Mouse (Mus musculus) embryonic fibroblast, embryonic 13.5 days (primary cell): ENCODE measurements around the gene Ptprf. TPM values are rescaled to one million over a fixed set of nuclear protein-coding genes. Genes with fewer than 3 reads are reported as not detected.
A peak's percentile ranks its signal among the peaks of the same experiment; 100 is the strongest.

Experiments used
- H3K27ac ChIP-seq: 2 replicates; pipeline ENCODE4 v1.5.1; 2012; ENCODE audit warnings: low read length, control low read depth, inconsistent platforms; ENCODE audit not compliant: insufficient read depth
- H3K4me1 ChIP-seq: 2 replicates; pipeline ENCODE4 v1.6.1; 2011; ENCODE audit warnings: low read length; ENCODE audit not compliant: control insufficient read depth, insufficient read depth
- H3K4me3 ChIP-seq: 2 replicates; pipeline ENCODE4 v1.5.1; 2011; ENCODE audit warnings: mild to moderate bottlenecking, control low read depth, low read length; ENCODE audit not compliant: insufficient read depth
- CTCF ChIP-seq: IDR thresholded peaks from 2 replicates; pipeline ENCODE4 v1.5.1; 2011; ENCODE audit warnings: mild to moderate bottlenecking, control low read depth, low read length, moderate library complexity, borderline replicate concordance; ENCODE audit not compliant: insufficient read depth
- POLR2A ChIP-seq: IDR thresholded peaks from 2 replicates; pipeline ENCODE4 v1.6.1; 2011; ENCODE audit warnings: low read depth, mild to moderate bottlenecking, control low read depth, low read length, moderate library complexity
- polyA plus RNA-seq: library from polyadenylated mRNA; stranded (reverse); fragments of >200 nt; gene quantifications from 2 replicates; pipeline ENCODE4 v1.2.4, GENCODE M21; 2011; ENCODE audit warnings: low read depth; ENCODE audit not compliant: missing spikeins, insufficient read length

The Ptprf gene
- polyA plus RNA-seq, 1 experiment: 39.9 TPM

GRCm38 (mm10) chr4:118196185-118196584, 95.0 kb downstream of the Ptprf start:
- H3K4me3 ChIP-seq: no peak overlapping the region
- H3K4me1 ChIP-seq: no peaks in the 10 kb centered on the region
- no peak overlapping the region for H3K27ac ChIP-seq
- TF ChIP-seq POLR2A: no peak
- no peak for TF ChIP-seq CTCF

DNA sequence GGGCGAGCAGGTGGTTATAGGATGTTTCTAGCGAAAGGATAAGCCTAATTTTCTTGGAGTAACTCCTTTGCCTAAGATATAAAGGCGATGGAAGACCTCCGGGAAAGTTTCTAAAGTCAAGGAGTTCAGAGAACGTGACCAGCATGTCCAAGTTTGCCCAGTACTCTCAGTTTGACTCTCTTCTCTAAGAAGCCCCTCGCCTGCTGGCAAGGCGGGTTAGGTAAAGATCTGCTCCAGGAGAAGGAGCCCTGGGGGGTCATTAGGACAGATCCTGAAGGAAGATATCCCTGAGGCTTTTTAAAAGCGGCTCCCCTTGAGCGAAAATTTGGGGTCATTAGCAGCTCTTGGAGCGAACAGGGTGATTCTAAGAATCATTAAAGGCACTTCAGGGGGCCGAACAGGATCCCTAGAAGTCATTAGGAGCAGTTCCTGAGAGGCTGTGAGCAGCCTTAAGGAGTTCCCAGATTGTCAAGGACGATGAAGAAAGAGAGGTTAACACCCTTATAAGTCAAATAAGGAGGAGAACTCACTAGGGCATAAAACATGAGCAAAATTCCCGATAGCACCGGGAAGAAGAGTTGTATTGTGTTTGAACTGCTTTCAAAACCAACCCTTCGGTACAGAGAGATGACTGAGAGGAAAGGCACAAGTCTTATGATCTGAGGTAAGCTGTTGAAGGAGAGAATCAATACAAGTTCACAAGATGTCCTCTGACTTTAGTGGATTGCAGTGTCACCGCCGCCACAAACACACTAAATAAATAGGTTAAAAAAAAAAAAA, 110.7 kb downstream of the Ptprf start:
- peak overlapping the region; percentile 82 for H3K27ac ChIP-seq
- H3K4me3 ChIP-seq: peak overlapping the region; percentile 41
- no peak for TF ChIP-seq CTCF
- 0 out of 2 replicates have a peak, but pooled peaks have one; percentile 41 for TF ChIP-seq POLR2A
- H3K4me1 ChIP-seq: no peaks in the 10 kb centered on the region

DNA sequence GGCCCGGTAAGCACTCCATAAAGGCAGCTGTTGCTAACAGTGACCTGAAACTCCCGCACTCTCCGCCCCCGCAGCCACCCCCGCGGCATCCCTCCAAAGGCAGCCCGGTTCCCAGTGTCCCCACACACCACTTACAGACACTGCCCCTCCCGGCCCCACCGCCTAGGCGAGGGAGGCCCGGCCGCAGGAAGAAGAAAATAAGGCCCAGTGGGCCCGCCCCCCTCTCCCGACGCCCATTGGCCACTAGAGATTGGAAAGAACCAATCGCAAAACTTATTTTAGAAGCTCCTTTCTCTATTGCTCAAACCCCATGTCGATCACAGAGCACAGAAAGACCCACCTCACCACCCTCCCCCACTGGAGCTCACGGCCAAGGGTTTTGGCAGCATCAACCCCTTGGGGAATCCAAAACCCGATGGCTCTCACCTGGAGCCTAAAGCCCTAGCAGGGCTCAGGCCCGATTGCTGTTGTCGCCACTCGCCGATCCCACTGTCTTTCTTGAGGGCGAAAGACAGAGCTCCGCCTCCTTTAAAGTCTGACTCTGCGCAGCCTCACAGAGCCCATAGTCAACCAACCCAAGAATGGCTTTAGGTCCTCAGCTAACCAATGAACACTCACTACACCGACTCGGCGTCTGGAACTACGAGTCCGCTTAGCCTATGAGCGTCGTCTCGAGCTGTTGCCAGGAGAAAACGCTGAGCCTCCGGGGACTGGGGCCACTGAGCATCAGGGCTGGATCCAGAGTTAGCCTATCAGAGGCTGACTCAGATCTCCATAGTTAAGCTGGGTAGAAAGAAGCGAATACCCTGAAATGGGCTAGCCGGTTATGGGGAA, 111.5 kb downstream of the Ptprf start, which contains the start of gene Kdm4a:
Kdm4a (minus strand) TSS at position 577 of the 834 bp plus-strand sequence.
- TF ChIP-seq CTCF: no peak
- TF ChIP-seq POLR2A: peak; percentile 77
- H3K4me1 ChIP-seq: no peaks in the 10 kb centered on the region
- peak within 1 kb of the TSS; percentile 74 for H3K4me3 ChIP-seq

GRCm38 (mm10) chr4:118178952-118179466, 112.2 kb downstream of the Ptprf start:
- H3K27ac ChIP-seq: peak overlapping the region; percentile 30
- TF ChIP-seq CTCF (no peak), POLR2A (no peak)
- H3K4me3 ChIP-seq: peak overlapping the region; percentile 74
- no peaks in the 10 kb centered on the region for H3K4me1 ChIP-seq

More for the DNA sequence above, 111.5 kb downstream of the Ptprf start, which contains the start of gene Kdm4a:
- H3K27ac ChIP-seq: peak within 1 kb of the TSS; percentile 91

DNA sequence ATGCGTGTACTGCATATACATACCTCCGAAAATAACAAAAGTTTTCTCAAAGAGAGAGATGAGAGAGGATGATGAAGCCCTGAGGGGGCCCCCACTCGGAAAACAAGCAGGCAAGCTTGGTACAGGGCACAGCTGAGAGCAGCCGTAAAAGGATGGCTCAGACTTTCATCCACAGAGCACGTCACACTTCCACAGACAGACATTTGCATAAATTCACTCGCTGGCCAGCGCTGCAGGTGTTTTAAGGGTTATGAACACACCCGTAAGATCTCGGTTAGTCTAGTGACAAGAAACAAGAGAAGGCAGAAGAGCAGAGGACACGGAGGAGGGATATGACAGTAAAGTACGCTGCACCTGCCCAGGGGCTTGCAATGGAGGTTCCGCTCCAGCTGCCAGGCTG, 118.7 kb downstream of the Ptprf start:
- TF ChIP-seq CTCF (no peak), POLR2A (no peak)
- no peak overlapping the region for H3K27ac ChIP-seq
- H3K4me1 ChIP-seq: no peaks in the 10 kb centered on the region
- no peak overlapping the region for H3K4me3 ChIP-seq

DNA sequence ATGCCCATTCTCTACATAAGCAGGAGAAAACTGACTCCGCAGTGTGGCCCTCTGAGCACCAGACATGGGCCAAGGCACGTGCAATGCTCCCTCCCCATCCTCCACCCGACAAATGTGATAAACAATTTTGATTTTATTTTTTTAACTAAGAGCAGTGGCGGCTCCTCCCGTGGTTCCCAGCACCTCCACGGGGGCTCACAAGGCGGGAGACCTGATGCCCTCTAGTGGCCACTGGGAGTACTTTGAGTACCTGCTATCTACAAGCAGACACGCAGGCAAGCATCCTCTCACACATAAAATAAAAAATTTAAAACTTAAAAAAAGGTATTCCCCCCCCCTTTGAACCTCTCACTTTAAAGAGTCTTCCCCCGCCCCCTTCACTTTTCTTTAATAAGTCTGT, 120.2 kb downstream of the Ptprf start:
- H3K4me1 ChIP-seq: no peaks in the 10 kb centered on the region
- TF ChIP-seq POLR2A: no peak
- TF ChIP-seq CTCF: no peak
- no peak overlapping the region for H3K27ac ChIP-seq
- no peak overlapping the region for H3K4me3 ChIP-seq

DNA sequence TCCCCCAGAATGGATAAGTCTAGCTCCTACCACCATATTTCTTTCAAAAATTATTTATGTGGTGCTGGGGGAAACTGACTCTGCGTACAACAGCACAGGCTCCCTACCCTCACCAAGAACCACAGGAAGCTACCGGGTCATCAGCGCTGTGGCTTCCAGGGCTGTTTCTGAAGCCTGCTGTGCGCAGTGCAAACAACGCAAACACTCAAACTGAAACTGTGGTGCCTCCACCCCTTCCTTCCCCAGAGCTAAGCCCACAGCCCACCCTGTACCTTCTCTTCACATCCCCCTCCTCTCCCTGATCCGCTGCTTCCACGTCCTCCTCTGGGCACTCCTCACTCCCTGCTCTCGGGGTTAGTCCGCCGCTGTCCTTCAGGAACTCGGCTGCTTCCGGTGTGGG, 129.1 kb downstream of the Ptprf start:
- no peak for TF ChIP-seq POLR2A
- TF ChIP-seq CTCF: no peak

More for the DNA sequence above, 129.1 kb downstream of the Ptprf start:
- no peaks in the 10 kb centered on the region for H3K4me1 ChIP-seq
- H3K27ac ChIP-seq: no peak overlapping the region
- H3K4me3 ChIP-seq: no peak overlapping the region

Other genes with a start within 250 kb of the Ptprf start
- 21.5 and 30.7 TPM in 2 replicates for gene St3gal3, start 156.5 kb downstream of the Ptprf start, polyA plus RNA-seq
- 65.8 and 71.9 TPM in 2 replicates for gene Kdm4a, start 111.4 kb downstream of the Ptprf start, polyA plus RNA-seq
- 13.4 and 14.0 TPM in 2 replicates for gene Szt2, start 117.9 kb upstream of the Ptprf start, polyA plus RNA-seq
- gene Med8, start 117.9 kb upstream of the Ptprf start, polyA plus RNA-seq: 85.6 and 99.8 TPM in 2 replicates
- gene Elovl1, start 136.7 kb upstream of the Ptprf start, polyA plus RNA-seq: 164 and 172 TPM in 2 replicates
- 38.4 and 61.6 TPM in 2 replicates for gene Cdc20, start 145.9 kb upstream of the Ptprf start, polyA plus RNA-seq
- not detected in 2 replicates for gene Mpl, start 166.1 kb upstream of the Ptprf start, polyA plus RNA-seq
- gene Tie1, start 198.7 kb upstream of the Ptprf start, polyA plus RNA-seq: not detected in 2 replicates
- not detected in 2 replicates for gene 2610528J11Rik, start 235.6 kb upstream of the Ptprf start, polyA plus RNA-seq